Mouse (Mus musculus): Measurements from ENCODE around the gene Kcnj10. TPM values are rescaled to one million over a fixed set of nuclear protein-coding genes. Genes with fewer than 3 reads are reported as not detected.

Kcnj10 gene
- total RNA-seq (2023) = 10 to 100 TPM; 55.8 to 57.9 TPM

GRCm38 (mm10) chr1:172340729-172341321, at the start of gene Kcnj10:
Gene Kcnj10, plus strand, starts transcription at chr1:172341210.

GRCm38 (mm10) chr1:172297611-172298537, 43.1 kb upstream of the Kcnj10 start, which contains the start of gene Atp1a2:
Gene Atp1a2, minus strand, starts transcription at chr1:172298064.

GRCm38 (mm10) chr1:172329131-172329530, 11.9 kb upstream of the Kcnj10 start, which contains the start of gene Kcnj9:
Gene Kcnj9, minus strand, starts transcription at chr1:172329318.

GRCm38 (mm10) chr1:172376198-172376667, 35.2 kb downstream of the Kcnj10 start, which contains the start of gene Pigm:
Gene Pigm, plus strand, starts transcription at chr1:172376546.

Other genes starting within 250 kb of the Kcnj10 start
- gene Pex19, start 214.5 kb upstream of the Kcnj10 start, total RNA-seq (2023) = 10 to 100 TPM; 31.0 to 34.1 TPM
- 10 to 100 TPM; 76.2 to 78.4 TPM for gene Dcaf8, start 193.1 kb upstream of the Kcnj10 start, total RNA-seq (2023)
- 10 to 100 TPM; 77.4 to 80.5 TPM for gene Pea15a, start 134.4 kb upstream of the Kcnj10 start, total RNA-seq (2023)
- not detected for gene Casq1, start 121.3 kb upstream of the Kcnj10 start, total RNA-seq (2023)
- not detected for gene Atp1a4, start 82.8 kb upstream of the Kcnj10 start, total RNA-seq (2023)
- 10 to 100 TPM; 83.8 to 85.9 TPM for gene Igsf8, start 79.6 kb upstream of the Kcnj10 start, total RNA-seq (2023)
- gene Atp1a2, start 43.1 kb upstream of the Kcnj10 start, total RNA-seq (2023) = not detected
- gene Kcnj9, start 11.9 kb upstream of the Kcnj10 start, total RNA-seq (2023) = 1 to 10 TPM; 3.8 to 5.8 TPM
- 10 to 100 TPM; 17.6 to 18.1 TPM for gene Pigm, start 35.3 kb downstream of the Kcnj10 start, total RNA-seq (2023)
- gene Slamf9, start 134.1 kb downstream of the Kcnj10 start, total RNA-seq (2023) = 1 to 10 TPM; 5.1 to 7.0 TPM
- 1 to 10 TPM; 3.1 to 5.5 TPM for gene Igsf9, start 140.6 kb downstream of the Kcnj10 start, total RNA-seq (2023)
- gene Tagln2, start 158.8 kb downstream of the Kcnj10 start, total RNA-seq (2023) = 100 to 1,000 TPM; 352 to 361 TPM
- gene Cfap45, start 179.6 kb downstream of the Kcnj10 start, total RNA-seq (2023) = 1 to 10 TPM; 1.9 to 4.0 TPM
- gene Vsig8, start 214.7 kb downstream of the Kcnj10 start, total RNA-seq (2023) = not detected
- gene Slamf8, start 249.4 kb downstream of the Kcnj10 start, total RNA-seq (2023) = 10 to 100 TPM; 79.3 to 94.8 TPM

Data from monocyte, adult 59 days (primary cell).